Mouse (Mus musculus) NIH3T3 (cell line): ENCODE results near the gene Vsx2.
A peak's percentile ranks its signal among the peaks of the same experiment; 100 is the strongest.

Experiments used
- DNase-seq: peaks from one replicate; pipeline ENCODE4 v3.0.0-alpha.2; 2012; ENCODE audit warnings: low read depth

The Vsx2 gene

DNA sequence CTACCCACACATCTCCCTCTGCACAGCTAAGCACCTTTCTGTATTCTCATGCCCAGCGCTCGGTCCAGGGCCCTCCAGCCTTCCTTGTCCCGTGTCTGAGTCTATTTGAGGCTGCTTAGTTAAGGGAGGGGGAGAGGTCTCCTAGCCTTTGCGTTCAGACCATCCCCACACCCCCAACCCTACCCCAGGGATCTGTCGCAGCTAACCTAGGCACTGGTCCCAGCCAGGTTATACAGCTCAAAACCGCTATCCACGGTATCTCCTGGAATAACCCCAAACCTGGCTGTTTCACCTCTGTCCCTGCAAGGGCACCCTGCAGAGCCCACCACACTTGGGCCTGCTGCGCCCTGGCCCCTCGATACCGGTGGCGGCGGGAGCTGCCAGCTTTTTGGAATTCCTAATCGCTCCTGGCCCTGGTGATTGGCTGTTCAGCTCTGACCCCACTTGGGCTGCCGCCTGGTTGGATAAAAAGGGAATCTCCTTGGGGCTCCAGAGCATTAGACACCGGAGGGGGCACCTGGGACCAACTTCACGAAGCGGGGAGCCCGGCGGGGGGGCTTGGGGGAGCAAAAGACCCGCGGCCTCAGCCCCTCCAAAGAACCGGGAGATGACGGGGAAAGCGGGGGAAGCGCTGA is at the start of gene Vsx2:
Gene Vsx2 (plus strand): TSS at position 427 of the 635 bp plus-strand sequence.
- no peak for DNase-seq

- no peak for DNase-seq
Measured at GRCm38 (mm10) chr12:84523728-84524127, 45.8 kb upstream of the Vsx2 start.

DNA sequence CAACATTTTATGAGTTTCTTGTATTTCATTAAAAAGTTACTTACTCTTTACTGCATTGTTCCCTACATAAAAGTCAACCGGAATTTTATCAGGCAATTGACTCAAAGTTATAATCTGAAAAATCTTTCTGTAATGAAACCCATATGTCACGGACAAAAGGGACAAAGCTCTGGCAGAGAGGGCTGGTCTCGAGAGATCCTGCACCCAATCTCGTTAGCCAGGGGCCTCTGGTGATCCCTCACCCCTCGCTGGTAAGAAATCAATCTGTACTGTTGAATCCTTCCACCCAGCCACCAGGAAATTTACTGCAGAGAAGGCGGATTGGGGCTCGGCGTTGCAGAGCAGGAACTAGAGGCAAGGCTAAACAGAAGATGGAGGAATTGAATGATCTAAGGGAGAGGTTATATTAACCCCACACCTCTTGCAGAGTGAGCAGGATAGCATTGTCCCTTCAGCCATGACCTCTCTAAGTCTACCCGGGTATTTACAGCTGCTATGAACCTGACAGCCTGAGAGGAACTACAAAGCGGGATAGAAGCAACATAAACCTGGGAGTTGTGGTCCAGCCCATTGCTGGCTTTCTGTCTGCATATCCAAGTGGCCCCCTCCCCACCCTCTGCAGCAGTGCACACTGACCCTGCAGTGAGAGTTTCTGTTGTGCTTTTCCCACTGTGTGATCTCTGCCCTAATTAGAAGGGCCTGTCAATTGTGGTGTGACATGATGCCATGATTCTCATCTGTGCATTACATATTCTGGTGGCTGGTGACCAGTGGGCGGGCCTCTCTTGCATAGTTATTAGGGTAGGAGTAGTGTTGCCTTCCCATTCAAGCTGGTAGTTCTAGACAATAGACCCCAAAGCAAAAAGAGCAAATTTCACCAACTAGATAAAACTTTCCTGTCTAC is 45.2 kb upstream of the Vsx2 start:
- no peak for DNase-seq

GRCm38 (mm10) chr12:84525422-84525821 is 44.1 kb upstream of the Vsx2 start:
- no peak for DNase-seq

DNA sequence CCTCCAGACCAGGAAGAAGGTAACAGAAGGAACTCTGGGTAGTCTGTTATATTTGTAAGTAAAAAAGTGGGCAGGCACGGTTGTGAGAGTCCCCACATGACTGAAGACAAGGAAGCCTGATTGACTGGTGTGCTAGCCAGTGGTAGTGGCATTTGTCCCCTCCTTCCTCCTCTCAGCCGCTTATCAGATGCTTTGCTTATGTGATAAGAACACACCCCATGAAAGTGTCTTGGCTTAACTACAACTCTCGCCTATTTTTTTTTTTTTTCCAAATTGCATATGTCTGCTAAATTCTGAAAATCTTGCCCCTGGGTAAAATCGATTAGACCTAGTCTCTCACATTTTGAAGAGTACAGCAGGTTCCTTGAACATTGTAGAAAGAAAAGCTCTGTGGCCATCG is 39.1 kb upstream of the Vsx2 start:
- DNase-seq: no peak

- no peak for DNase-seq
Measured at GRCm38 (mm10) chr12:84531906-84532829, 37.4 kb upstream of the Vsx2 start.

DNA sequence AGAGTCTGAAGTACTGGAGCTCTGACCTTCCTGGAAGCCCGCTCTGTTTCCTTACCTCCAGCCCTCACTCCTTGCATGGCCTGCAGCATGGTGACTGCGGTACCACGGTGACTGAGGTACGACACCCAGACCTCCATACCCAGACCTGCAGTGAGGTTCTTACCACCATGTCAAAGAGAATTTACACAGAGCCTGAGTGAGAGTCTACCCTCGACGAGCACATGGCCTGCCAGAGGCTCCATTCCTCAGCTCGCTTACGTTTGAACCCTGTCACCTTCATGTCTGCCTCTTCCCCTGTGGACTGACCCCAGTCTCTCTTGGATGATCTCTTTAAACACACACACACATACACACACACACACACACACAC is 36.7 kb upstream of the Vsx2 start:
- no peak for DNase-seq

DNA sequence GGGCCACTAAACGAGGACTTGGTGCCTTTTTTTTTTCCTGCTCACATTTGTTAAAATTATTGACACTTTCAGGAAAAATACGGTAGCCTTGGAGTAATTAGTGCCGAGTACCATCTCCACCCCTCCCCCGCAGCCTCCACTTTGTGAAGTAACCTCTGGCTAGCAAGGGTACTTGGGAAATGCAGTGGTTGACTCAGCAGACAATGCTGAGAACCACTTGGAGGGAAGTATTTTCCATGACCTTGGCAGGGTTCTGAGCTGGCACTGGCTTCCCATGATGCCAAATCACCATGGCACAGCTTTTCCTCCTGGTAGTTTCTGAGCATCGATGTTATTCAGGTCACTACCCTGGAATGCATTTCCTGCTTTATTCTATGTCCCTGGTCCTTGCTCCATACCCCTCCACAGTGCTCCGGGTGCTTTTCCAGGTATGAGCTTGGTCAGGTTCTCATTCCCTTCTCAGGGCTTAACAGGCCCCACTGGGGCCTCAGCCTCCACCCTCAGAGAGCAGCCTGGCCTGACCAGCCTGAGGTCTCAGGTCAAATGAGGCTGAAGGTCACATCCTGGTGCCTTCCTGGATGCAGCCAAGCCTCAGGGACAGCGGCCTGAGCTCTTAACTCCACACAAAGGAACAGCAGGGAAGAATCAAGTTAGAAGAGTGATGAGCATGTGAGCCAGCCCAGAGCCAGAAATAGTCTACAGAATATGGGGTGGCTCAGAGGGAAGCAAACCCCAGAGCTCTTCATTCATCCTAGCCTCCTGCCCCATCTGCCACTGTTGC is 35.7 kb upstream of the Vsx2 start:
- peak; percentile 34 for DNase-seq

DNA sequence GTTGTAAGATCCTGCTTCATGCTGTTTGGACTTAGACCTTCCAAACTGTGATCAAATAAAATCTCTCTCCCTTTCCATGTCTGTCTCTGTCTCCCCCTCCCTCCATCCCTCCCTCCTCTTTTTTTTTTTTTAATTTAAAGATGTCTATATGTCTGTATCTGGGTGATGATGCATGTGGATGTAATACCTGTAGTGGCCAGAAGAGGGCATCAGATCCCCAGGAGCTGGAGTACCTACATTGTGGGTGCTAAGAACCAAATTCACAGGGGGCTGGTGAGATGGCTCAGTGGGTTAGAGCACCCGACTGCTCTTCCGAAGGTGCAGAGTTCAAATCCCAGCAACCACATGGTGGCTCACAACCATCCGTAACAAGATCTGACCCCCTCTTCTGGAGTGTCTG is 30.0 kb upstream of the Vsx2 start:
- DNase-seq: peak; percentile 44

GRCm38 (mm10) chr12:84541391-84541958 is 28.1 kb upstream of the Vsx2 start:
- no peak for DNase-seq

DNA sequence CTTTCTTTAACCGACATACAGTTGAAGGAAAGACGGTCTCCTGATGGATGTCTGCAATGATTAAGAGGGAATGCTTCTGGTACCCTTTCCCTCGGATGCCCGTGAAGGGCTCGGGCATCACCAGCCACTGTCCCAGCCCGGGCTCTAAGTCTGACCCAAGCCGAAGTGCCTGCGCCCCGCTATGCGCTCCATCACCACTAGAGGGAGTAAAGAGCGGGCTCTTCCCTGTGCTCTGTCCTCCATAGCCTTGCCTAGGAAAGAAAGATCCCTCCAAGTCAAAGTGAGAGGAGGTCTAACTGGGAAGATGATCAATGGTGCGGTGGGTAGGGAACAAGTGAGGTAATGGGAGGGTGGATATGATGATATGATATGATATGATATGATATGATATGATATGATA is 23.5 kb upstream of the Vsx2 start:
- DNase-seq: peak; percentile 82

GRCm38 (mm10) chr12:84546577-84547085 is 22.9 kb upstream of the Vsx2 start:
- no peak for DNase-seq

DNA sequence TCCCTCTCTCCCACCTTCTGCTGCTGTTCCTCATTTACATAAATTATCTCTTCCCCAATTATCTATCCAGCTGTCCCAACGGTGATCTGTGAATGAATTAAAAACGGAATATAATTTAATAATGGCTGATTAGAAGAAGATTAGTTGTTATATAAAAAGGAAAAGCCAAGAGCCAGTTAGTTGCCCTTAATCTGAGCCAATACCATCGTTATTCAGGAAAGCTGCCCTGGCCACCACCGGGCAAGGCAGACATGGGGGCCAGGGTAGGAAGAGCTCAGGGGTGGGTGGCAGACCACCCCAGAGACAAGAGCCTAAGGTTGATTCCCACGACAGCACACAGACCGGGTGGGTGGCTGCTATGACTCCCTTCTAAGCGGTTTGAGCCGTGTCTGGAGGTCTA is 21.3 kb upstream of the Vsx2 start:
- DNase-seq: no peak

- DNase-seq: no peak
Measured at GRCm38 (mm10) chr12:84555218-84555617, 14.3 kb upstream of the Vsx2 start.

GRCm38 (mm10) chr12:84562558-84562957 is 7.0 kb upstream of the Vsx2 start:
- DNase-seq: no peak

DNA sequence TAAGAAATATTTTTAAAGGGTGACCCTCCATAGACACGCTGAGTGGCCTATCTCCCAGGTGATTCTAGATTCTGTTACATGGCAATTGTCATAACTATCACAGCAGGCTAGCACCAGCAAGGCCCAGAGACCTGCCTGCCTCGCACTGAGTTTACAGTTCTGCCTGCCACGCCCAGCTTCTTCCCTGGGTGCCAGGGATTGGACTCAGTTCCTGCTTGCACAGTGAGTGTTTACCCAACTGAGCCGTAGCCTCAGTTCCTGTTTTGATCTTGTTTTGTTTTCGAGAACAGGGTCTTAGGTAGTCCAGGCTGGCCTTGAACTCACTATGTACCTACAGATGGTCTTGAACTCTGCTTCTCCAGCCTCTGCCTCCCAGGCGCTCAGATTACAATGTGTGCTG is 2.0 kb upstream of the Vsx2 start:
- DNase-seq: no peak

- DNase-seq: no peak
Measured at GRCm38 (mm10) chr12:84569976-84570693, 573 bp downstream of the Vsx2 start.

GRCm38 (mm10) chr12:84570694-84571415 is 1.3 kb downstream of the Vsx2 start:
- no peak for DNase-seq

- no peak for DNase-seq
Measured at GRCm38 (mm10) chr12:84571466-84572340, 2.1 kb downstream of the Vsx2 start.
